Mouse (Mus musculus) G1E (cell line): ENCODE measurements around the gene Atp8b5. TPM values are rescaled to one million over a fixed set of nuclear protein-coding genes. Genes with fewer than 3 reads are reported as not detected.

ENCODE experiments used
- ATAC-seq: 2 replicates; pipeline ENCODE4 v1.8.0; 2016; ENCODE audit warnings: mild to moderate bottlenecking; ENCODE audit not compliant: insufficient number of reproducible peaks, poor library complexity, low FRiP score, severe bottlenecking; ENCODE audit errors: extremely low read depth
- DNase-seq: peaks from one replicate; pipeline ENCODE4 v3.0.0; 2012; ENCODE audit warnings: low spot score
- H3K27me3 ChIP-seq: 2 replicates; pipeline ENCODE4 v1.6.1; 2012; ENCODE audit warnings: mild to moderate bottlenecking, low read length, inconsistent platforms; ENCODE audit not compliant: insufficient read depth
- H3K36me3 ChIP-seq: replicated peaks from 2 replicates; pipeline ENCODE3; 2012; ENCODE audit warnings: mild to moderate bottlenecking, inconsistent platforms
- H3K4me1 ChIP-seq: 2 replicates; pipeline ENCODE4 v1.6.1; 2012; ENCODE audit warnings: low read depth, low read length, inconsistent platforms, mixed read lengths; ENCODE audit not compliant: insufficient read depth
- H3K4me3 ChIP-seq: 2 replicates; pipeline ENCODE4 v1.5.1; 2012; ENCODE audit warnings: low read depth, mild to moderate bottlenecking, inconsistent platforms, low read length, moderate library complexity, mixed read lengths
- H3K9me3 ChIP-seq: replicated peaks from 2 replicates; pipeline ENCODE4 v1.6.1; 2012; ENCODE audit warnings: inconsistent platforms
- CTCF ChIP-seq: IDR thresholded peaks from 2 replicates; pipeline ENCODE4 v1.5.1; 2012; ENCODE audit warnings: low read depth, low read length, inconsistent platforms, mixed read lengths
- GATA1 ChIP-seq: IDR thresholded peaks from 2 replicates; pipeline ENCODE4 v1.6.1; 2012; ENCODE audit warnings: borderline replicate concordance, low read length, inconsistent platforms, mixed read lengths
- GATA2 ChIP-seq: IDR thresholded peaks from 2 replicates; pipeline ENCODE4 v1.6.1; 2012; ENCODE audit warnings: low read depth, low read length, inconsistent platforms, borderline replicate concordance
- POLR2AphosphoS5 ChIP-seq: IDR thresholded peaks from 2 replicates; pipeline ENCODE4 v1.6.1; 2012; ENCODE audit warnings: low read depth, low read length, inconsistent platforms; ENCODE audit not compliant: insufficient replicate concordance
- TAL1 ChIP-seq: conservative IDR thresholded peaks from 2 replicates; pipeline ENCODE4 v1.6.1; 2012; ENCODE audit warnings: low read depth, low read length, inconsistent platforms, mixed read lengths
- polyA plus RNA-seq: library from polyadenylated mRNA; stranded (reverse); fragments of >175 nt; gene quantifications from 2 replicates; pipeline ENCODE4 v1.2.3, GENCODE M21; 2012
- total RNA-seq, 2 experiments: library from RNA; stranded (forward) in 1 of 2; stranded (reverse) in 1 of 2; fragments of 200-1000 nt in 1 of 2; fragments of >200 nt in 1 of 2; fragmentation: Nextera tagmentation in 1 of 2; gene quantifications; 2 replicates each; pipeline ENCODE4 v1.2.3; 2014 to 2017

The Atp8b5 gene
- total RNA-seq (2014; fragmentation: Nextera tagmentation) (5.3 and 9.4 TPM in 2 replicates), total RNA-seq (2017) (2.6 and 3.5 TPM in 2 replicates), polyA plus RNA-seq (0.23 and 0.24 TPM in 2 replicates)

GRCm38 (mm10) chr4:43266623-43267322, at the start of gene Atp8b5:
TSS of gene Atp8b5 (plus strand) at chr4:43267159.
- peak within 1 kb of the TSS; percentile 68 for H3K4me3 ChIP-seq
- peaks cover 11% of the 10 kb centered on the region for H3K27me3 ChIP-seq
- H3K9me3 ChIP-seq, result no peaks in the 10 kb centered on the region
- H3K4me1 ChIP-seq, result peaks cover 19% of the 10 kb centered on the region
- DNase-seq, result peak; percentile 71
- no peaks in the 10 kb centered on the region for H3K36me3 ChIP-seq
- TF ChIP-seq CTCF (0 out of 2 replicates have a peak, but pooled peaks have one; percentile 6), GATA2 (no peak)
- ATAC-seq, result peak; percentile 81

- no peaks in the 10 kb centered on the region for H3K9me3 ChIP-seq
- TF ChIP-seq GATA1 (no peak), POLR2AphosphoS5 (no peak), TAL1 (no peak), CTCF (no peak), GATA2 (no peak)
- DNase-seq (no peak), ATAC-seq (no peak)
- peaks cover 33% of the 10 kb centered on the region for H3K4me1 ChIP-seq
- H3K4me3 ChIP-seq, result no peak overlapping the region
- no peaks in the 10 kb centered on the region for H3K36me3 ChIP-seq
- peaks cover 3% of the 10 kb centered on the region; the same call in 1 of the 2 replicates for H3K27me3 ChIP-seq
These were observed 49.0 kb upstream of the Atp8b5 start for GRCm38 (mm10) chr4:43217997-43218396.

GRCm38 (mm10) chr4:43231821-43232220, 35.1 kb upstream of the Atp8b5 start:
- H3K4me1 ChIP-seq, result peaks cover 5% of the 10 kb centered on the region
- DNase-seq (no peak), ATAC-seq (no peak)
- H3K9me3 ChIP-seq, result no peaks in the 10 kb centered on the region
- no peaks in the 10 kb centered on the region for H3K36me3 ChIP-seq
- no peak overlapping the region for H3K4me3 ChIP-seq
- TF ChIP-seq GATA1, result no peak
- no peak for TF ChIP-seq TAL1
- no peak for TF ChIP-seq GATA2
- TF ChIP-seq CTCF, result no peak
- no peak for TF ChIP-seq POLR2AphosphoS5
- H3K27me3 ChIP-seq, result peaks cover 9% of the 10 kb centered on the region

GRCm38 (mm10) chr4:43232985-43233384, 34.0 kb upstream of the Atp8b5 start:
- ATAC-seq, result no peak

GRCm38 (mm10) chr4:43233489-43233888, 33.5 kb upstream of the Atp8b5 start:
- TF ChIP-seq TAL1, result no peak
- TF ChIP-seq GATA1, result no peak
- no peak for TF ChIP-seq GATA2
- TF ChIP-seq POLR2AphosphoS5, result no peak
- TF ChIP-seq CTCF, result no peak
- no peak for DNase-seq
- Histone ChIP-seq H3K36me3 (no peaks in the 10 kb centered on the region), H3K27me3 (peaks cover 12% of the 10 kb centered on the region), H3K4me1 (peaks cover 5% of the 10 kb centered on the region), H3K9me3 (no peaks in the 10 kb centered on the region), H3K4me3 (no peak overlapping the region)
- no peak for ATAC-seq

More at GRCm38 (mm10) chr4:43232985-43233384, 34.0 kb upstream of the Atp8b5 start:
- Histone ChIP-seq H3K4me1 (peaks cover 5% of the 10 kb centered on the region), H3K36me3 (no peaks in the 10 kb centered on the region), H3K27me3 (peaks cover 12% of the 10 kb centered on the region), H3K4me3 (no peak overlapping the region), H3K9me3 (no peaks in the 10 kb centered on the region)
- no peak for TF ChIP-seq GATA2
- TF ChIP-seq TAL1, result no peak
- TF ChIP-seq POLR2AphosphoS5, result no peak
- no peak for TF ChIP-seq GATA1
- no peak for TF ChIP-seq CTCF
- DNase-seq, result no peak

GRCm38 (mm10) chr4:43236898-43237297, 30.1 kb upstream of the Atp8b5 start:
- Histone ChIP-seq H3K27me3 (peaks cover 12% of the 10 kb centered on the region), H3K9me3 (no peaks in the 10 kb centered on the region), H3K36me3 (no peaks in the 10 kb centered on the region), H3K4me1 (no peaks in the 10 kb centered on the region), H3K4me3 (no peak overlapping the region)
- ATAC-seq (no peak), DNase-seq (no peak)
- TF ChIP-seq CTCF, result no peak
- TF ChIP-seq GATA1, result no peak
- no peak for TF ChIP-seq TAL1
- TF ChIP-seq GATA2, result no peak
- no peak for TF ChIP-seq POLR2AphosphoS5

- Histone ChIP-seq H3K36me3 (no peaks in the 10 kb centered on the region), H3K4me3 (no peak overlapping the region), H3K9me3 (no peaks in the 10 kb centered on the region), H3K4me1 (no peaks in the 10 kb centered on the region), H3K27me3 (peaks cover 26% of the 10 kb centered on the region; the same call in 1 of the 2 replicates)
- TF ChIP-seq CTCF (no peak), TAL1 (no peak), GATA1 (no peak), GATA2 (no peak), POLR2AphosphoS5 (no peak)
- ATAC-seq (no peak), DNase-seq (no peak)
These were observed 26.2 kb upstream of the Atp8b5 start for GRCm38 (mm10) chr4:43240716-43241115.
